In genomic region chr2:68975780-68976179, GRCm38 (mm10) we compare ENCODE assay signal across 15 mouse cellular contexts.
"Had no signal": no experiment of that assay in that cellular context is flagged by ENCODE, and none has a peak within 500 bp of the region (broad histone marks: within the 10 kb centered on the region; RNA-seq: fewer than 3 reads in every experiment).

No protein-coding gene starts in this region.

- H3K36me3 ChIP-seq: intestine, embryonic 15.5 days; lung, embryonic 15.5 days; midbrain, embryonic 12.5 days had no signal

- DNase-seq: kidney, adult 18-20 months; kidney, postnatal 10 days; kidney, postnatal 4 days; left cerebral cortex, postnatal 4 days; retina, postnatal 1 day; right cerebral cortex, postnatal 4 days; spleen, adult 18-20 months; thymus, adult 18-20 months; thymus, postnatal 14 days had no signal

- ATAC-seq: intestine, embryonic 15.5 days; midbrain, embryonic 16.5 days had no signal

- H3K4me1 ChIP-seq: midbrain, embryonic 12.5 days had no signal

- H3K27ac ChIP-seq: intestine, embryonic 15.5 days; layer of hippocampus, adult 2 months; lung, embryonic 15.5 days; midbrain, embryonic 12.5 days; neural tube, embryonic 13.5 days had no signal

- H3K9me3 ChIP-seq: intestine, embryonic 15.5 days; lung, embryonic 15.5 days; midbrain, embryonic 12.5 days; neural tube, embryonic 13.5 days had no signal

- H3K9ac ChIP-seq: intestine, embryonic 15.5 days; lung, embryonic 15.5 days; midbrain, embryonic 12.5 days; neural tube, embryonic 13.5 days had no signal

- H3K27me3 ChIP-seq: intestine, embryonic 15.5 days; lung, embryonic 15.5 days; midbrain, embryonic 12.5 days; neural tube, embryonic 13.5 days had no signal

- H3K4me3 ChIP-seq: intestine, embryonic 15.5 days; layer of hippocampus, adult 2 months; lung, embryonic 15.5 days; midbrain, embryonic 12.5 days; neural tube, embryonic 13.5 days had no signal

- H3K4me2 ChIP-seq: intestine, embryonic 15.5 days; lung, embryonic 15.5 days; midbrain, embryonic 12.5 days; neural tube, embryonic 13.5 days had no signal
